Mouse (Mus musculus) embryonic fibroblast, embryonic 13.5 days (primary cell): ENCODE measurements at regions not wholly inside any gene's neighbourhood (a gene's known extent, or its start where the extent isn't known, plus 50 kb on each side); places are given as distances from the start of the nearest gene placed in this dataset.

Experiments used
- CTCF ChIP-seq: IDR thresholded peaks from 2 replicates; pipeline ENCODE4 v1.5.1; 2011; ENCODE audit warnings: mild to moderate bottlenecking, control low read depth, low read length, moderate library complexity, borderline replicate concordance; ENCODE audit not compliant: insufficient read depth
- POLR2A ChIP-seq: IDR thresholded peaks from 2 replicates; pipeline ENCODE4 v1.6.1; 2011; ENCODE audit warnings: low read depth, mild to moderate bottlenecking, control low read depth, low read length, moderate library complexity

DNA sequence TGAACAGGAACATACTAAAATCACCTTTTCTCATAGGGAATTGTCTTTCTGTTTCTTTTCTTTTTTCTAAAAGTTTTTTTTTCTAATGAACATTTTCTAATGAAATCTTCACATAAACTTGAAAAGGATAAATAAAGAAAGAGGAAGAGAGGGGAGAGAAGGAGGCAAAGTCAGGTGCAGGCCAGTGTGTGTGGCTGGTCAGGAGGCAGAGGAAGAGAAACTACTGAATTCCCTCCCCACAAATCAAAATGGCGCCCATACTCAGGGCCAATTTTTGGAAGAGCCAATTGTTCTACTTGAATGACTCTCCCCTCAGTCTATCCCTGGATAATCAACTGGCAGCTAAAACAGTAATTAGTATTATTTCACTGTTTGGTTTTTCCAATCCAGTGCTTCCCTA is 152.0 kb downstream of the Cdc5l start:
- TF ChIP-seq POLR2A (no peak), CTCF (no peak)
